Mouse (Mus musculus) myocyte (in vitro differentiated cells): Measurements from ENCODE around the gene Drd4. TPM values are rescaled to one million over a fixed set of nuclear protein-coding genes. Genes with fewer than 3 reads are reported as not detected.

Experiments used
- H3K27me3 ChIP-seq: one replicate; pipeline ENCODE4 v1.6.1; 2011; ENCODE audit not compliant: control insufficient read depth, insufficient read depth, insufficient read length
- H3K36me3 ChIP-seq: one replicate; pipeline ENCODE4 v1.6.1; 2011; ENCODE audit not compliant: control insufficient read depth, insufficient read depth
- H3K4me2 ChIP-seq: one replicate; pipeline ENCODE4 v1.6.1; 2011; ENCODE audit warnings: low read depth, control low read depth
- H3K4me3 ChIP-seq: one replicate; pipeline ENCODE4 v1.5.1; 2011; ENCODE audit warnings: mild to moderate bottlenecking, control low read depth, moderate library complexity
- H3K79me2 ChIP-seq: one replicate; pipeline ENCODE4 v1.6.1; 2011; ENCODE audit not compliant: control insufficient read depth, insufficient read depth
- H3ac ChIP-seq: one replicate; pipeline ENCODE4 v1.6.1; 2011; ENCODE audit not compliant: control insufficient read depth, insufficient read length
- CEBPB ChIP-seq: IDR thresholded peaks from 2 replicates; pipeline ENCODE4 v1.6.1; 2011; ENCODE audit warnings: mild to moderate bottlenecking, moderate library complexity; ENCODE audit not compliant: poor library complexity, insufficient read depth, severe bottlenecking
- E2F4 ChIP-seq: IDR thresholded peaks from one replicate; pipeline ENCODE4 v1.6.1; 2011; ENCODE audit warnings: mild to moderate bottlenecking, control low read depth, moderate library complexity; ENCODE audit not compliant: insufficient read depth
- MAX ChIP-seq: IDR thresholded peaks from one replicate; pipeline ENCODE4 v1.6.1; 2011; ENCODE audit warnings: low read depth, mild to moderate bottlenecking, control low read depth
- MYOD1 ChIP-seq, 3 experiments: IDR thresholded peaks; one replicate each; pipeline ENCODE4 v1.6.1; 2011; ENCODE audit warnings: control low read depth in 2 of 3, low read depth in 2 of 3, mild to moderate bottlenecking in 2 of 3, moderate library complexity in 1 of 3; ENCODE audit not compliant: insufficient read length in 2 of 3, control insufficient read depth in 1 of 3
- MYOG ChIP-seq, 3 experiments: IDR thresholded peaks; one replicate each; pipeline ENCODE4 v1.6.1; 2011; ENCODE audit warnings: control low read depth in 2 of 3, low read depth in 2 of 3, mild to moderate bottlenecking in 2 of 3; ENCODE audit not compliant: insufficient read length in 2 of 3, control insufficient read depth in 1 of 3, insufficient read depth in 1 of 3
- POLR2A ChIP-seq: IDR thresholded peaks from one replicate; pipeline ENCODE4 v1.6.1; 2011; ENCODE audit warnings: low read depth, mild to moderate bottlenecking, control low read depth, moderate library complexity; ENCODE audit not compliant: insufficient read length
- POLR2AphosphoS2 ChIP-seq: IDR thresholded peaks from one replicate; pipeline ENCODE4 v1.6.1; 2011; ENCODE audit warnings: low read depth, control low read depth; ENCODE audit not compliant: insufficient read length
- REST ChIP-seq: IDR thresholded peaks from one replicate; pipeline ENCODE4 v1.6.1; 2011; ENCODE audit warnings: mild to moderate bottlenecking, control low read depth, moderate library complexity; ENCODE audit not compliant: insufficient read depth, insufficient read length
- SRF ChIP-seq: IDR thresholded peaks from one replicate; pipeline ENCODE4 v1.6.1; 2011; ENCODE audit warnings: low read depth; ENCODE audit not compliant: control insufficient read depth, insufficient read length
- TCF12 ChIP-seq: IDR thresholded peaks from one replicate; pipeline ENCODE4 v1.6.1; 2011; ENCODE audit warnings: mild to moderate bottlenecking, control low read depth; ENCODE audit not compliant: poor library complexity, insufficient read depth, severe bottlenecking
- TCF3 ChIP-seq: IDR thresholded peaks from one replicate; pipeline ENCODE4 v1.6.1; 2011; ENCODE audit warnings: low read depth, control low read depth; ENCODE audit not compliant: insufficient read length
- USF1 ChIP-seq: IDR thresholded peaks from one replicate; pipeline ENCODE4 v1.6.1; 2011; ENCODE audit warnings: low read depth, mild to moderate bottlenecking, control low read depth, moderate library complexity
- polyA plus RNA-seq: library from polyadenylated mRNA; unstranded; fragments of >200 nt; fragmentation: generic; extraction: Trizol; gene quantifications from one replicate; pipeline ENCODE4 v1.2.1, GENCODE M21; 2012; ENCODE audit warnings: missing spikeins

Drd4 gene
- polyA plus RNA-seq, 1 experiment: not detected

DNA sequence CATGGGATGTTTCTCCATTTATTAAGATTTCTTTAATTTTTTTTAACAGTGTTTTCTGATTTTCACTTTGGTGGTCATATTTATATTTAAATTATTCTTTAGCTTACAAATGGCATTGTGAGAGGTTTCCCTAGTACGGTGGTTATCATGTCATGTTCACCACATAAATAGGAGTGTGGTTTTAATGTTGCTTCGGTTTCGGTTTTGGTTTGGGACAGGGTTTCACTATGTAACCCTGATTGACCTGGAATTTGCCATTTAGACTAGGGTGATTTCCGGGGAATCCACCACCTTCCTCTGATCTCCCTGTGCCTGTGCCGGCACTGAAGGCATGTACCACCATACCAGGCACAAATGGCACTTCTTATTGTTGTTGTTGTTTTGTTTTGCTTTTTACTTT, 53.0 kb downstream of the Drd4 start:
- TF ChIP-seq E2F4 (no peak), MAX (no peak), REST (no peak), POLR2AphosphoS2 (no peak), USF1 (no peak), CEBPB (no peak), TCF3 (no peak), MYOD1 (IDR thresholded peaks at IDR 0.05; ENCODE audit: control insufficient read depth in 1 of 3, insufficient read length in 2 of 3, low read depth in 2 of 3) (no peak), MYOG (IDR thresholded peaks at IDR 0.05; ENCODE audit: control insufficient read depth in 1 of 3, insufficient read depth in 1 of 3, insufficient read length in 2 of 3, low read depth in 2 of 3) (no peak), POLR2A (no peak), SRF (no peak), TCF12 (no peak)
- H3ac ChIP-seq: no peak overlapping the region
- H3K4me3 ChIP-seq: no peak overlapping the region
- no peaks in the 10 kb centered on the region for H3K27me3 ChIP-seq
- no peaks in the 10 kb centered on the region for H3K79me2 ChIP-seq
- no peak overlapping the region for H3K4me2 ChIP-seq
- no peaks in the 10 kb centered on the region for H3K36me3 ChIP-seq

Other genes starting within 250 kb of the Drd4 start
- gene B4galnt4, start 230.9 kb upstream of the Drd4 start, polyA plus RNA-seq: 0.46 TPM
- gene Pkp3, start 213.8 kb upstream of the Drd4 start, polyA plus RNA-seq: 0.25 TPM
- gene Sigirr, start 191.4 kb upstream of the Drd4 start, polyA plus RNA-seq: 4.8 TPM
- gene Ano9, start 174.2 kb upstream of the Drd4 start, polyA plus RNA-seq: not detected
- gene Ptdss2, start 169.6 kb upstream of the Drd4 start, polyA plus RNA-seq: 28.0 TPM
- gene Rnh1, start 119.1 kb upstream of the Drd4 start, polyA plus RNA-seq: 276 TPM
- 215 TPM for gene Hras, start 98.0 kb upstream of the Drd4 start, polyA plus RNA-seq
- gene Lrrc56, start 97.8 kb upstream of the Drd4 start, polyA plus RNA-seq: 1.1 TPM
- 0.10 TPM for gene Lmntd2, start 77.9 kb upstream of the Drd4 start, polyA plus RNA-seq
- 54.5 TPM for gene Rassf7, start 76.1 kb upstream of the Drd4 start, polyA plus RNA-seq
- gene Phrf1, start 63.2 kb upstream of the Drd4 start, polyA plus RNA-seq: 44.5 TPM
- gene Irf7, start 25.5 kb upstream of the Drd4 start, polyA plus RNA-seq: 0.97 TPM
- 0.07 TPM for gene Cdhr5, start 15.2 kb upstream of the Drd4 start, polyA plus RNA-seq
- 0.68 TPM for gene Sct, start 12.9 kb upstream of the Drd4 start, polyA plus RNA-seq
- gene Deaf1, start 35.7 kb downstream of the Drd4 start, polyA plus RNA-seq: 11.8 TPM
- 12.5 TPM for gene Tmem80, start 35.7 kb downstream of the Drd4 start, polyA plus RNA-seq
- gene Eps8l2, start 46.9 kb downstream of the Drd4 start, polyA plus RNA-seq: 0.44 TPM
- gene Taldo1, start 100.2 kb downstream of the Drd4 start, polyA plus RNA-seq: 259 TPM
- 16.3 TPM for gene Gatd1, start 122.1 kb downstream of the Drd4 start, polyA plus RNA-seq
- 0.25 TPM for gene Cend1, start 137.5 kb downstream of the Drd4 start, polyA plus RNA-seq
- gene Slc25a22, start 145.9 kb downstream of the Drd4 start, polyA plus RNA-seq: 8.8 TPM
- gene Pidd1, start 152.0 kb downstream of the Drd4 start, polyA plus RNA-seq: 1.9 TPM
- gene Rplp2, start 155.4 kb downstream of the Drd4 start, polyA plus RNA-seq: 5,265 TPM
- 50.5 TPM for gene Pnpla2, start 163.2 kb downstream of the Drd4 start, polyA plus RNA-seq
- gene Cracr2b, start 169.1 kb downstream of the Drd4 start, polyA plus RNA-seq: 2.4 TPM
- gene Cd151, start 175.4 kb downstream of the Drd4 start, polyA plus RNA-seq: 267 TPM
- gene Polr2l, start 183.1 kb downstream of the Drd4 start, polyA plus RNA-seq: 95.1 TPM
- gene Tspan4, start 183.2 kb downstream of the Drd4 start, polyA plus RNA-seq: 95.5 TPM
- gene Chid1, start 247.9 kb downstream of the Drd4 start, polyA plus RNA-seq: 51.3 TPM